Mouse (Mus musculus): ENCODE measurements at regions not wholly inside any gene's neighbourhood (a gene's known extent, or its start where the extent isn't known, plus 50 kb on each side); places are given as distances from the start of the nearest gene placed in this dataset.

DNA sequence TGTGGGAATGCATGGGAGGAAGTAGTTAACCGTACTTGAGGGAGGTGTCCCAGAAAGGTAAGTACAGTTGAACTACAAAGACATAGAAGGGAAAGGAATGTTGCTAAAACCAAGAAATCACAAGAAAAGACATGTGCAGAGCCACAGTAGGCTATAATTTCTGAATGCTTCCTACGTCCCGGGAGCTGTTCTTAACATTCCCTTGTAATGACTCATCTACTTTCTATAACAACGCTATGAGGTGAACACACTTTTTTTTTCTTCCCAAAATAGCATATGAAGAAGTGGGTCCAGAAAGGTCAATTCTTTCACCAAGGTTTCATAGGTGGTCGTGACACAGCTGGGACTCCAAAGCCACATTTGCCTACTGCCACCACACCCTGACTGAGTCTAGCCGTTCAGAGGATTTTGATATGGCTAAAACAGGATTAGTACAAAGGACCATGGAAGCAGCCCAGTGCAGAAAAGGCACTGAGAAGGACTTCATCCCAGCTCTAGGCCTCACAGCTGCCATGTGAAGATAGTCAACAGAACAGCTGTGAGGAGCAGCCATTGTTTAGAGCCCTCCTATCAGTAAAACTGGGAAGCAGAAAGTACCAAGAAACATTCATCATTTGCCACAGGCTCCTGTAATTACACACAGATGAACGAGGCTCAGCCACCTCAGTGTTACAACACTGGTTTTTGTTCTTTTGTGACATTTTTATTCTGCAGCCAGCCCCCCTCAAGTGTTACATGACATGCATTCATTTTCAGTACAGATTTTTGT, 133.4 kb downstream of the Rnd3 start:
- peak in 1 of 2 experiments; percentile 33 for DNase-seq (ENCODE audit: inconsistent age in 2 of 2, low spot score in 1 of 2)

DNA sequence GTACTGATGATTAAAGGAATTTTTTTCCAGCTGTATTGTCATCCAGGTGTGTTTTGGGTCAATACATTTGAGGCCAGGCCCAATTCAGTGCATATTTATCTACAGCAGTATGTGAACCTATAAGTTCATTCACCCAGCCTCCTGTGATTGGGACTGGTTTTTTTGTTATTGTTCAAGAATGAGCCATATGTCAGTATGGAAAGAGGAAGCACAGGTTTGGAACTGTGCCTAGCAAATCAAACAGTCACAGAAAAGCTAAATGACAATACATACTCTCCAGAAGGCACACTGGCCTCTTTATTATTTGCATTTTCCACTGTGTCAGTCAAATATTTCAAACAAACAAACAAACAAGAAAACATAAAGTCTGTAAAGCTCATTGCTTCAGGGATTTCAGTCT, 134.7 kb downstream of the Rnd3 start:
- no peak for DNase-seq (ENCODE audit: inconsistent age in 2 of 2, low spot score in 1 of 2)

DNA sequence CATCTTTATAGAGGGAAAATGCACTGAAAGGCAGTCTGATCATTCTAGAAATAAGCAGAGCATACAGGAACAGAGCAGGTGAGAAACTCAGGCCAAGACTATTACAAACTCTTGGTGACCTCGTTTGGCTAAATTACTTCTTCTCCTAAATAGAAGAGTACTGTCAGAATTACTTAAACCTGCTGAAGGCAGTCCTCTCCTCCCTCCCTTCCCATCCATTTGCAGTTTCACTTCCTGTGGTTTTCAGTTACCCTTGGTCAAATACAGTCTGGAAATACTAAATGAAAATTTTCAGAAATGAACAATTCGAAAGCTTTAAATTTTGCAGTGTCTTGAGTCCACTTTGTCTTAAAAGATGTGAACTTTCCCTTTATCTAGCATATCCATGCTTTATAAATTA, 135.8 kb downstream of the Rnd3 start:
- DNase-seq (ENCODE audit: inconsistent age in 2 of 2, low spot score in 1 of 2) = no peak

DNA sequence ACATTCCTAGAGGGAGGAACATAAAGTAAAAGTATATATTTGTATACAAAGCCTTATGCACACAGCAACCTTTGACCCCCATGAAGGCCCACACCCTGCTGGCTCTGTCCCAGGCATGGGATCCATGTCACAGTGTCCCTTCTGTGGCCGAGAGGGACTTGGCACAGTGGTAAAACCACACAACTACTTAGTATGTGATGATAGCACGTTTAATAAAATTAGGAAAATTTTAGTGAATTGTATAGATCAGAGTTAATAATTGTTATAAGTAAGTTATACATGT, 140.7 kb downstream of the Rnd3 start:
- DNase-seq (ENCODE audit: inconsistent age in 2 of 2, low spot score in 1 of 2) = no peak

DNA sequence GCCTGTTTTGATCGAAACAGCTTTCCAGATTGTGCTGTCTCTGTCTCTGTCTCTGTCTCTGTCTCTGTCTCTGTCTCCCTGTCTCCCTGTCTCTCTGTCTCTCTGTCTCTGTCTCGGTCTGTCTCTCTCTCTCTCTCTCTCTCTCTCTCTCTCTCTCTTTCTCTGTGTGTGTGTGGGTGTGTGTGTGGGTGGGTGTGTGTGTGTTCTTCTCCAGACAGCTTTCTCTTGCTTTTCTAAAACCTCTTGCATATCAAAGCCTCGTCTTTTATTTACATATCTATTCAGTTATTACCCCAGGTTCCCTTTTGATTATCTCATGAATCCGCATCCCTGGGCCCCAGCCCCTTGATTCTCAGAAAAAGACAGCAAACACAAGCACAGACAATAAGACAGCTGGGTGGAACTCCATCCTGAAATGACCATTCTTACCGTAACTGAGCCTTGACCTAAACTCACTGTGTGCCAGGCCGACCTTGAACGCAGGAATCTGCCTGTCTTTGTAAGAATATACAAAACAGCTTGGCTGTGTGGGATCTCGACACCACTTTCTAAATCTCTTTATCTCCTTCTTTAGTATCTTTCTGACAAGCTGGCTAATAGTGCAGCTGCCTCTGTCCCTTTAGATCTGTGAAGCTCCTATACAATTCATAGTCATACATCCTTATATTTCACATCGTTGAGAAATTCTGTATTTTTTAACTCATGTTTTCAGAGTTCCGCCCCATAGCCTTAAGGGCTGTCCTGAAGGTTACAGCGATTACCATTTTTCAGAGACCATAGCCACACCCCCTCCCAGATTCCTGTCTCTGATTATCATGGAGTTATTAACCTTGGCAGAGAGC, 141.3 kb downstream of the Rnd3 start:
- peak; percentile 38 to 46 for DNase-seq (ENCODE audit: inconsistent age in 2 of 2, low spot score in 1 of 2)

DNA sequence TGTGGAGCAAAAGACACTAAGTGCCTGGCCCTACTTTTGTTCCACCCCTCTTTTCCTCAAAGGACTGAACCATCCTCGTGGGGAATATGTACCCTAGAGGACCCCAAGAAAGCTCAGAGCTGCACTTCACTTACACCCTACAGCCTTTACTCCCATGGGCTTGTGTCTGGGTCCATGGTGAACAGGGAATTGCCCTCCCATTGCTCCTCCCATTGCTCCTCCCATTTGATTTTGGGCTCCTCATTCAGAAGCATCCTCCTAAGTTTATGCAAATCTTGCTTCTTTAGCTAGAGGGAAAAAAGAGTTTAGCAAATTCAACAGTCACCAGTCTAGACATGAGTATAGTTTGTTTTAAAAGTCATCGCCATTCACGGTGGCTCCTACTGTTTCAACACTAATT, 142.1 kb downstream of the Rnd3 start:
- DNase-seq (ENCODE audit: inconsistent age in 2 of 2, low spot score in 1 of 2) = no peak

DNA sequence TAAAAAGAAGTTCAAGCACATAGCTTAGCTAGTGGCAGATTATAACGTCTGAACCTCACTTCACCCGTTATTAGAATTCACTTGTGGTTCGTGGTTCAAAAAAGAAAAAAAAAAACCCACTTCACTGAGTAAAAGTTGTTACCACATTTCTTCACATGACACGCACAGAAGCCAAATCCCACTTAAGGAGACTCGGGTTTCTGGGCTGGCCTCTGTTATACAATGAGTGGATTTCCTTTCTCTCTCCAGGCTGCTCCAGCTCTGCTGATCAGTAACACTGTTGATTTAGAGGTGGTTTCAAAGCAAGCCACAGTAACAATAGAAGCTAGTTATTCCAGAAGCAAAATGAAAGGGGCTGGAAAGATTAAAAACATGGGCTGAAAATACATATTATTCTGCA, 147.4 kb downstream of the Rnd3 start:
- DNase-seq (ENCODE audit: inconsistent age in 2 of 2, low spot score in 1 of 2) = no peak

DNA sequence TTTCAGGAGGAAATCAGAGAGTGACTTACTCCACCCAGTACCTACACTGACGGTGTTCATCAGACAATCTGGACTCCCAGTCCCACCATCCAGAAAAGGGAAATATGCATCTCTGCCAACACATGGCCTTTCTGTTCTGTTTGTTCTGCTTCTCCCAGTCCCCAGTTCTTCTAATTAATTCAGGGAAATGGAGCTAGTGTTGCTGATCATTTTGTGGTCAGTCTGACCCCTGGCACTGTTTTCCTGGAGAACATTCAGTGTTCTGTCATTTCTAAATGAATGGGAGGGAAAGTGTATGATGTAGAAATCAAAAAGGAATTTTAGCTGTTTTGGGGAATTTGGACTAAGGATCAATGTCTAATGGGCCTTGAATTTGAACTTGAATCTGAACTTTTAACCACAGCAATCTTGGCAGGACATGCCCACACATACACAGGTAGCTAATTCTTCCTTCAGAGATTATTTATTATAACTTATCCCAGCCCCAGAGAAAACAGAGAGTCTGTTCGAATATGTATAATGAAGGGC, 165.0 kb downstream of the Rnd3 start:
- DNase-seq (ENCODE audit: inconsistent age in 2 of 2, low spot score in 1 of 2) = peak in 1 of 2 experiments; percentile 30

DNA sequence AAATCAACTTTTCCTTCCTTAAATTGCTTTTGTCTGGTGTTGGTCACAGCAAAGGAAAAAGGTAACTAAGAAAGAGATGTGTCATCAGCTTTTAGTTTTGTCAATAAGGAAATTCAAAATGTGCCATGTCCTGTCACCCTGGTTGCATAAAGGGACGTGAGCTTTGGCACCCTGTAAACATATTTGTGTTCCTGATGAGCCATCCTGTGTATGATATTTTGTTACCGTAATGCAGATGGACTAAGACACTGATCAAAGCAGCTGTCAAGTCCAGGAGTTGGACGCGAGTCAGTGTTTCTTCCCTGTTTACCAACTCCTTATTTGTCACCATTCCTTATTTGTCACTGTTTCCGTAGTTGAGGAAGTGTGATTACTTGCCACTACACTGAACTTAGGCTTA, 166.3 kb downstream of the Rnd3 start:
- DNase-seq (ENCODE audit: inconsistent age in 2 of 2, low spot score in 1 of 2) = no peak

DNA sequence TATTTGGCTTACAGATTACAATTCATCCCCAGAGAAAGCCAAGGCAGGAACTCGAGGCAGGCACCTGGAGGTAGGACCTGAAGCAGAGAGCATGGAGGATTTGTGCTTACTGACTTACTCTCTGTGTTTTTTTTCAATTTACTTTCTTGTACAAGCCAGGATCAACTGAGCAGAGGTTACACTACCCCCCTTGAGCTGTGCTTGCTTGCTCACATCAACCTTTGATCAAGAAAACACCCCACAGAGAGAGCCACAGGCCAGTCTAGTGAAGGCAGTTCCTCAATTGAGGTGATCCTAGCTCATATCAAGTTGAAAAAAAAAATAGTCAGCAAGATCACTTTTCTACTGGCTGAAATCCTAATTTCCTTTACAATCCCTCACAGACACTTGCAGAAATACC, 170.6 kb downstream of the Rnd3 start:
- DNase-seq (ENCODE audit: inconsistent age in 2 of 2, low spot score in 1 of 2) = no peak

DNA sequence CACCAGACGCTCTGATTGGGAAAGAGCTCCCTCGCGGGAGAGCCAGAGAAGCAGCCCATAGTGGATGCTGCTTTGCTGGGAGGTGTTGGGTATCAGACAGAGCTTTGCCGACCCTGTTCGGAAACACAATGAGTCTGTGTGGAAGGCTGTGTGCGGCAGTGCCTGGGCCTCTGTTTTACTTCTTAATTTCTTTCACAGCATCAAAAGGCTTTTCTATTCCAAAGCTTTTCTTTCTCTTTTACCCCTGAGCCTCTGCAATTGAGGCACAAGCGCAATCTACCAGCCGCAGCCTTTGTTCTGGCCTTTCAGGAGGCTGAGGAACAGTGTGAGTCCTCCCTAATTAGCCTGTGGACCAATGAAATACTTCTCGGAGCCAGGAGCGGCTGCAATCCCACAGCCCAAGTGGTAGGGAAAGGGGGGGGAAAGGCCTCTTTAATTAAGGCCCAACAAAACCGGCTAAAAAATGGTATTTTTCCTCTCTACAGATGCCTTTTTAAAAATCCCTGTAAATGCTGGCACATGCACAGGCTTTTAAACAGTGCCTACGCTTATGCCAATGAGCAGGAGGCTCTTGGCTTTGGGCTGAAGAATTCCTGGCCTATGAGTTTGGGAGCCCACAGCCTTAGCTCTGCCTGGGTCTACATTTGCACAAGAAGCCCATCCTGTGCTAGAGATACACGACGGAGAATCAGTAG, 177.6 kb downstream of the Rnd3 start:
- peak; percentile 18 to 62 for DNase-seq (ENCODE audit: inconsistent age in 2 of 2, low spot score in 1 of 2)

DNA sequence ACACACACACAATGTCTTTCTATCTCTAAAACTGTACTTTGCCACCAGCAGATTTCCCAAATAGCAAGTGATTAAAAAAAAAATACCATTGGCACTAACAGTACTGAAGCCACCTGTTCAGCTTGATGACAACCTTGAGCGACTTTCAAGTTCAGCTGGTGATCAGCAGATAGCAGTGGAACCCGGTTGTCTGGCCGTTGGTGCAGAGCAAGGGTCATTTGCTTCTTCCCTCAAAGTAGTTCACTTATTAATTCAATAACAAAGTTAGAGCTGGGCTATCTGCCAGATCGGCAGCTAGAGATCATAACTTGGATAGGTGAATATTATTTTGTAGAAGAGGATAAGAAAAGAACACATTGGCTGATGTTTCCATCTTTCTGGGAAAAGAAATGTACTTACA, 180.5 kb downstream of the Rnd3 start:
- peak in 1 of 2 experiments; percentile 44 for DNase-seq (ENCODE audit: inconsistent age in 2 of 2, low spot score in 1 of 2)

DNA sequence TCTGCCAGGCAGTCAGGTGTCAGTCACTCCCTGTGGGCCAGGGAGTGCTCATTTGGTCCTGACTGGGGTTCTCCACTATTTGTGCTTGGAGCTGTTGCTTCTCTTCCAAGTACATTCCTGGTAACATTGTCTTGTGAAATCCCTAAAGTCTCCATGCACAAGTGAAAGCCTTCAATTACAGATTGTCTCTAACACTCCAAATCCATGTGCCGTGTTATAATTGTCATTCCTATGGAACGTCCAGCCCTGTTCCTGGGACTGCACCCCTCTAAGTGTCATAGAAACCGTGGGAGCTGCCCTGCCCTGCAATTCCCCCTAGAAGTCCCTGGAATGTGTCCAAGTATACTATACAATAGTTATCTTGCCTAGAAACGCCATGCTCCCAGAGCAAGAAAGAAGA, 181.1 kb downstream of the Rnd3 start:
- DNase-seq (ENCODE audit: inconsistent age in 2 of 2, low spot score in 1 of 2) = no peak

DNA sequence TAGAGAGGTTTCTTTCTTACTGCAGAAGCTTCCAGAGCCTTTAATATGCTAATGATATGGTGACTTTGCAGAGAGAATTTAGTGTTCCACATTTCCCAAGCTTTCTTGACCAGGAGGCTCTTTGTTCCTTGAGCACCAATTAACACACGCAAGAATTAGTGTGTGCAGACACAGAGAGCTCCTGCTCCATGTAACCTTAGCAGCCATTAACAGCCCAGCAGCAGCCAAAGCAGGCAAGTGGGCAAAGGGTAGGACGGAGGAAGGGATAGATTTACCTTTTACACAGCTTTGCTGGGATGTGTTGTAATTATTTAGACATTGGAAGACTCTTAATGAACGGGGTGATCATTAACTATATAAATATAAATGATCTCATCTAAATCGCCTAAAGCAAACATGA, 181.8 kb downstream of the Rnd3 start:
- no peak for DNase-seq (ENCODE audit: inconsistent age in 2 of 2, low spot score in 1 of 2)

DNA sequence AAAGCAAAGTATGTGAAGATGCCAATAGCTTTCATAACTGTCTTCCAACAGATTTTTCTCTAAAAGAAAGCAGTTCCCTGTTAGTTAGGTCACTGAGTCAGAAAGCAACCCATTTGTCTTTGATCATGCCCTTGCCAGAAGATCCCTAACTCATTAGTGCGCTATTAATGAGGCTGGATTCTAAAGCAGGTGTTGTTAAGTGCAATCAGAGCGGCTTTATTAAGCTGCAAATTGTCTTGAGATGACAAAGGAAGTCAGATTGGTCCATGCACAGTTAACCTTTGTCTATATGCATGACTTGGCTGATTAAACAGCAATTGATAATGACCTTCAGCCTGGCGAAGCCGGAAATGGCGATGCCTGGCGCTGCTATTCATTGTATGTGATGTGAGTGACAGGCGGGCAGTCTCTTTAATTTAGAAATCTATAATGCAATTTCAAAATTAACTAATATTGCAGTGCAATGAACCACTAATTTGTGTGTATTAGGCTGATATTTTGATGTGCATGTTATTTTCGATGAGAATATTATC, 183.4 kb downstream of the Rnd3 start:
- no peak for DNase-seq (ENCODE audit: inconsistent age in 2 of 2, low spot score in 1 of 2)

DNA sequence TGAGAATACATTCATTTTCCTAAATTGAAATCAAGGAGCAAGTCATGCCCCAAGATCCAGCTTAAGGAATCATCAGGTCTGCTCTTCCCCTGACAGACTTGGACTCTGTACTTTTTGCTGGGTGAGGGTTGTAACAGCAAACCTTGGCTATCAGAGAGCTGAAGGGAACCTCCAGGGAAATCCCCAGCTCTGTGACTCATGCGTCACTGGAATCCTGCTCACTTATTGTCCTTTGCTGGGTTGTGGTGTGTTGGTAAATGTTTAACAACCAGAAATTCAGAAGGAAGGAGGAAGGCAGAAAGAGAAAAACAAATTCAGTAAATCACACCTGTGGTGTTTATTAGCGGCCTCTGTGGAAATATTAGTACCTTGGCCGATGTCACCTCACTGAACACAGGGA, 184.8 kb downstream of the Rnd3 start:
- peak; percentile 22 to 53 for DNase-seq (ENCODE audit: inconsistent age in 2 of 2, low spot score in 1 of 2)

DNA sequence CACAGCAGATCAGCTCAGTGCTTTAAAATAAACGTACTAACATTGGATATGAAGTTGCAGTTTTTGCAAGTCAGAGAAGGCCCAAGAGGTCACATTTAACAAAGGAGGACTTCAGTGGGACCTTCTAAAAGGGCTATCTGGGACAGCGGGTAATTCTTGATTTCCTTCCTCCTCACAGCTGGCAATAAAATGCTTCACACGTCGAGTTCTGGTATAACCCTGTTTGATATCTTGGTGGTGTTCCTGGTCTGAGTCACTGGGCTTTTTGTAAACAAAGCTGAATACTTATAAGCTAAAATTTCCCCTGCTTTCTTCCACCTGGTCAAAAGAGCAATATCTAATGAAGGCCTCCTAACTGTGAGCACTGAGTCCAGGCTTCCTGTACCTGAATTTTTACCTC, 187.9 kb downstream of the Rnd3 start:
- no peak for DNase-seq (ENCODE audit: inconsistent age in 2 of 2, low spot score in 1 of 2)

DNA sequence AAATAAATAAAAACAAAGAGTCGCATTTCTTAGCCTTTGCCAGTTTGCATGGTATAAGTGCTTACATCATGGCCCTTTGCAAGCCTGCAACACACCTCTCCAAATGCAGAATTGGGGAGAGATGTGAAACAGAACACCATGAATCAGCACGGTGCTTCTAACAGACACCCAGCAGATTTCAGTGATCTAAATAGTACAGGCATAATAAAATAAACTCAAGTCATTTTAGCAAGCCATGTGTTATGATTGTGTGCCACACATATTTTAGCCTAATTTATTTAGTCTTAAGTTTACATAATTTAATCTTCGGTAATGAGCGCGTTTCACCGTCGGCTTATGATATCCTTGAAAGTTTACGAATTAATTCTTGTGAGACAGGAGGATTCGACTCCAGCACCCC, 189.6 kb downstream of the Rnd3 start:
- no peak for DNase-seq (ENCODE audit: inconsistent age in 2 of 2, low spot score in 1 of 2)

DNA sequence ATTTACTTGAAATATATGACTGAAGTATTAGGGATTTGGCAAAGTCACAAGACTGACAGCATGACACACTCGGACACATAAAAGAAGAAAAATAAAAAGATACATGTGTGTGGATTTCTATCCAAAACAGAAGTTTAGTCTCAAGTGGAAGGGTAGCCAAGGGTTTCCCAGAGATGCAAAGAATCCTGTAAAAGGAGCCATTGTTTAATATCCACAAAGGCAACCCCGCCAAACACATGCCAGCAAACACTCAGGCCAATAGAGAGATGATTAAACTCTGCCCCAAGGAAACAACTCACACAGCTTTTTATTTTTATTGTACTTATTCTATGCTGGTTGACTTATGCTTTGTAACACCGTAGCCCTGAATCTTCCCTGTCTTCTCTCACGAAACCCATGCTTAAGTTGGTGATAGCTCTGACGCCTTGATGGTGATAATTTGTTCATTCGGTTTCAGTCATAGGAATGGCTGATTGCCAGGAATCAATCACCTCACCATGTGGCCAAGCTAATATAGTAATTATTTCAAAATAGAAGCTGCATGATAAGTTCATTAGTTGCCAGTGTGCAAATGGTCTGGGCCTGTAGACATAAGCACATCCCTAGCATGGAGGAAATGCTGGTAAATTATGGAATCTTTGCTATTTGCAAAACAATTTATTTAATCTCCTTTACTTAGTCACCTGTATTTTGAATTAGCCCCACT, 194.4 kb downstream of the Rnd3 start:
- DNase-seq (ENCODE audit: inconsistent age in 2 of 2, low spot score in 1 of 2) = no peak

DNA sequence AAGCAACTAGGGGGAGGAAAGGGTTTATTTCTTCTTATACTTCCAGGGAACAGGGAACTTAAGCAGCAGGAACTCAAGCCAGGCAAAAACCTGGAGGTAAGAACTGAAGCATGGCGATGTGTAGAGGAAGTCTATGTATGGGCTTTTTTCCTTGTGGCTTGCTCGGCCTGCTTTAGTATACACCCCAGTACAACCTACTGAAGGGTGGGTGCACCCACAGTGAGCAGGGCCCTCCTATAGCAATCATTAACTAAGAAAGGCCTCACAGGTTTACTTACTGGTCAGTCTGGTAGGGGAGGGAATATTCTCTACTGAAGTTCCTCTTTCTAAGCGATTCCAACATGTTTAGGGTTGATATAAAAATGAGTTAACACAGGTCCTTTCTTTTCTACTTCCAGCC, 197.9 kb downstream of the Rnd3 start:
- no peak for DNase-seq (ENCODE audit: inconsistent age in 2 of 2, low spot score in 1 of 2)

DNA sequence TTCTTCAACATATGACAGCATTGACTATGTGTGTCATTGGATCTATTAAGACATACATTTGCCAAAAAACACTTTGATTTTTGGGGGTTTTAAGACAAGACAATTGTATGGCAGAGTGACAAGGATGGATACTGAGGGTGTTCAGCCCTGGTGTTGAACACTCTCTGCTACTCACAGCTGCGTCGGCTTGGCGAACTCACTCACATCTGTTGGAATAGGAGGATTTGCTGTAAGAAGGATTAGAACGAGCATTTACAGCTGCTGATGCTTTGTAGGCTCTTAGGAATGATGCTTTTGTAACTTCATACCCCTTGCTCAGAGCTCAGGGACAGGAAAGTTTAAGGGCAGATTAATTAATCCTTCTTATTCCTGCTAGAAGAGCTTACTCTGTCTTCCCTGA, 199.2 kb downstream of the Rnd3 start:
- no peak for DNase-seq (ENCODE audit: inconsistent age in 2 of 2, low spot score in 1 of 2)

Data from adrenal gland, adult (tissue).